Mouse (Mus musculus) forebrain, embryonic 12.5 days (tissue): ENCODE measurements at regions not wholly inside any gene's neighbourhood (a gene's known extent, or its start where the extent isn't known, plus 50 kb on each side); places are given as distances from the start of the nearest gene placed in this dataset.

ENCODE experiments used
- ATAC-seq: fragments of 200-750 bp; cut with Nextera tagmentation; 2 replicates; pipeline ENCODE4 v1.8.0; 2017; ENCODE audit warnings: moderate TSS enrichment; ENCODE audit not compliant: low FRiP score
- H3K27ac ChIP-seq: fragments of 300-500 bp; sonication (generic); 2 replicates; pipeline ENCODE4 v1.5.1; 2016; ENCODE audit warnings: mild to moderate bottlenecking
- H3K27me3 ChIP-seq: fragments of 300-500 bp; sonication (generic); 2 replicates; pipeline ENCODE4 v1.6.1; 2016; ENCODE audit warnings: mild to moderate bottlenecking
- H3K36me3 ChIP-seq: fragments of 300-500 bp; sonication (generic); replicated peaks from 2 replicates; pipeline ENCODE4 v1.6.1; 2016; ENCODE audit warnings: mild to moderate bottlenecking
- H3K4me1 ChIP-seq: fragments of 300-500 bp; sonication (generic); 2 replicates; pipeline ENCODE4 v1.6.1; 2016
- H3K4me2 ChIP-seq: fragments of 300-500 bp; sonication (generic); 2 replicates; pipeline ENCODE4 v1.6.1; 2016; ENCODE audit warnings: mild to moderate bottlenecking, moderate library complexity
- H3K4me3 ChIP-seq: fragments of 300-500 bp; sonication (generic); replicated peaks from 2 replicates; pipeline ENCODE4 v1.5.1; 2016; ENCODE audit warnings: mild to moderate bottlenecking
- H3K9ac ChIP-seq: fragments of 300-500 bp; sonication (generic); 2 replicates; pipeline ENCODE4 v1.6.1; 2016; ENCODE audit warnings: mild to moderate bottlenecking
- H3K9me3 ChIP-seq: fragments of 300-500 bp; sonication (generic); 2 replicates; pipeline ENCODE4 v1.6.1; 2016
- WGBS: fragments of 180-500 bp; shearing (Covaris S2); methylation state at CpG from one replicate; pipeline ENCODE4 v1.1.7; 2016; 5-methylcytosine and 5-hydroxymethylcytosine counted together

DNA sequence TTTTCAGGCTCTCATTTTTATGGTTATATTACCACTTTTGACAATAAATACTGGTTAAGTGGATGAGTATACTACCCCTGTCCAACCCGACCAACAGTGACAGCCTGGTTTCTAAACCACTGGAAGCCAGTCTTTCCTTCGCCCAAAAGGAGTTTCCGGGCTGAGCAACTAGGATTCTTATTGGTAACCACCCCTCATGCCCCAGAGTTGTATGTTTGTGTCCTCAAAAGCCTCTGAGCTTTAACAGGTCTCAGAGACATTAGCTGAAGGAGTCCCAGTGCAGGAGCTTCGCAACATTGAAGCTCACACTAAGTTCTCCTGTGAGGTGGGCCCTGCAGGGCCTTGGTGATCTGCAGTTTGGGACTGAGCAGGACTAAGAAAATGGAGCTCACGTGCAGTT, 92.6 kb upstream of the Pthlh start:
- no peaks in the 10 kb centered on the region for H3K9me3 ChIP-seq
- ATAC-seq, result no peak
- no peak overlapping the region for H3K9ac ChIP-seq
- H3K27ac ChIP-seq, result no peak overlapping the region
- no peaks in the 10 kb centered on the region for H3K27me3 ChIP-seq
- H3K36me3 ChIP-seq, result no peaks in the 10 kb centered on the region
- H3K4me1 ChIP-seq, result no peaks in the 10 kb centered on the region
- 87% methylated on average over 5 of the region's 5 CpGs for WGBS
- H3K4me3 ChIP-seq, result no peak overlapping the region
- no peak overlapping the region for H3K4me2 ChIP-seq

DNA sequence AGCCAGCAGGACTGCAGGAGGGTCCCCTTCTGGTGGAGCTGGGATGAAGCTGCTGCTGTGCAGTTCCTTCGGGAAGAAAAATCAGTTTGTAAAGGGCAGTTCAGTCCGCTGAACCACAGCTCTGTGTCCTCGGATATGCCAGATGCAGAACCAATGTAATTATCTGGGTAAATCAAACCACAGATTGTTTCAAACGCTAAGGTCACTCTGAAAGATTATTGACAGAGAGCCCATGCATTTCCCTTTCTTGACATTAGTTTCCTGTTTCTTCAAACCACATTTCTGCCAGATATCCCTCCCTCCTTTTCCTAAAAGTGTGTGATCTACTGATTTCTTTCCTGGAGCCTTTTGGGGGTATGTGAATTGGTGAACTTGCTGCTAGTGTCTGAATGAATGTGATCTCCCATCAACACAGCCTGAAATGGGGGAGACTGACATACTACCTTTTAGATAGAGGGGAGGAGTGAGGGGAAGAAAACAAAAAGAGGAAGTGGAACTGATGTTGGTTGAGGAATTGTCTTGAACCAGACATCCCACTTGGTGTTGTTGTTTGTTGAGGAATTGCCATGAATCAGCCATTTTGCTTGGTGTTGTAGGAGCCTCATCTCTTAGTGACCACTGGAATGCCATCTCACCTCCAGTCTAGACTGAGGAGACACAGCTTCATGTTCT, 85.7 kb upstream of the Pthlh start:
- Histone ChIP-seq H3K27ac (no peak overlapping the region), H3K4me2 (no peak overlapping the region), H3K4me3 (no peak overlapping the region), H3K4me1 (no peaks in the 10 kb centered on the region), H3K27me3 (no peaks in the 10 kb centered on the region), H3K9me3 (no peaks in the 10 kb centered on the region), H3K9ac (no peak overlapping the region), H3K36me3 (no peaks in the 10 kb centered on the region)
- WGBS, result 69% methylated on average over 4 of the region's 4 CpGs
- ATAC-seq, result no peak

GRCm38 (mm10) chr6:147348621-147349020, 84.6 kb upstream of the Pthlh start:
- no peaks in the 10 kb centered on the region for H3K9me3 ChIP-seq
- 73% methylated on average over 3 of the region's 3 CpGs for WGBS
- no peaks in the 10 kb centered on the region for H3K4me1 ChIP-seq
- no peak overlapping the region for H3K27ac ChIP-seq
- no peak overlapping the region for H3K4me3 ChIP-seq
- H3K27me3 ChIP-seq, result no peaks in the 10 kb centered on the region
- H3K4me2 ChIP-seq, result no peak overlapping the region
- H3K9ac ChIP-seq, result no peak overlapping the region
- ATAC-seq, result no peak
- H3K36me3 ChIP-seq, result no peaks in the 10 kb centered on the region

- Histone ChIP-seq H3K27me3 (no peaks in the 10 kb centered on the region), H3K4me3 (no peak overlapping the region), H3K4me1 (no peaks in the 10 kb centered on the region), H3K36me3 (no peaks in the 10 kb centered on the region), H3K4me2 (no peak overlapping the region), H3K9ac (no peak overlapping the region), H3K9me3 (no peaks in the 10 kb centered on the region), H3K27ac (no peak overlapping the region)
- WGBS, result 66% methylated on average over 1 of the region's 1 CpGs
- no peak for ATAC-seq
Measured at GRCm38 (mm10) chr6:147341042-147341441, 77.1 kb upstream of the Pthlh start.

DNA sequence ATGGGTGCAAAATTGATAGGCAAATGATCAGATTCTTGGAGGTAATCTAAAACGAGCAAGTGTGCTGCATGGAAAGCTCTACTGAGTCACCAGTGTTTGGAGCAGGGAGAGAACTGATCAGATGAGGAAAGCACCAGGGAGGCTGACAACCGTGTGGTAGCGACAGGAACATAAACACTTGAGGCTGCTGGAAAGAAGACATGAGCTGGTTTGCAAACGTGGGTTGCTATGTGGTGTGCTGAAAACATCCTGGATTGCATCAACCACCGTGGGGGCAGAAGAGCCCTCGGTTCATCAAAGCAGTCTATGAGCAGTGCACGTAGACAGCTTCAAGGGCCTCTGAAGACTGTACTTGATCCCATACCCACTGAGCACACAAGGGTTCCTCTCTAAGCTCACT, 69.0 kb upstream of the Pthlh start:
- H3K27ac ChIP-seq, result no peak overlapping the region
- ATAC-seq, result no peak
- no peak overlapping the region for H3K9ac ChIP-seq
- H3K27me3 ChIP-seq, result no peaks in the 10 kb centered on the region
- no peaks in the 10 kb centered on the region for H3K4me1 ChIP-seq
- H3K4me3 ChIP-seq, result no peak overlapping the region
- 85% methylated on average over 7 of the region's 7 CpGs for WGBS
- no peaks in the 10 kb centered on the region for H3K36me3 ChIP-seq
- no peak overlapping the region for H3K4me2 ChIP-seq
- no peaks in the 10 kb centered on the region for H3K9me3 ChIP-seq

GRCm38 (mm10) chr6:147329201-147329600, 65.2 kb upstream of the Pthlh start:
- Histone ChIP-seq H3K36me3 (no peaks in the 10 kb centered on the region), H3K4me3 (no peak overlapping the region), H3K4me2 (no peak overlapping the region), H3K27me3 (no peaks in the 10 kb centered on the region), H3K9ac (no peak overlapping the region), H3K9me3 (no peaks in the 10 kb centered on the region), H3K4me1 (no peaks in the 10 kb centered on the region), H3K27ac (no peak overlapping the region)
- 73% methylated on average over 5 of the region's 5 CpGs for WGBS
- no peak for ATAC-seq

DNA sequence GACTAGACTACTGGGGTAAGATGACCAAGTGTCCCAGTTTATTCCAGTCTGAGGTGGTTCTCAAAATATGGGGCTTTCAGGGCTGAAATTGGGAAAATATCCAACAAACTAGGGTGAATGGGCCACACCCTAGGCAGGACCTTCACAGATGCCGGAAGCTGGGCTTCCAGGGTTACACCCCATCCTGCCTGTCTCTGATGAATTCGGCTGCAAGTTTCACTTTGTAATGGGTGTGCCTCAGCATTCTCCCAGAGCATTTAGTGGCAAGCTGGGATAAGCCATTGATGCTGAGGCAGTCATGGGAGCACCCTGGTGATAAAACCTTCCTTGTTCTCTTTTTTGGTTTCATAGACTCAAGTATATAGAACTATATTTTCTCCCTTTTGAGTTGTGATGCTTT, 60.4 kb upstream of the Pthlh start:
- no peak overlapping the region for H3K4me3 ChIP-seq
- no peak for ATAC-seq
- H3K27me3 ChIP-seq, result no peaks in the 10 kb centered on the region
- no peaks in the 10 kb centered on the region for H3K9me3 ChIP-seq
- no peak overlapping the region for H3K27ac ChIP-seq
- WGBS, result 85% methylated on average over 2 of the region's 2 CpGs
- no peak overlapping the region for H3K9ac ChIP-seq
- H3K36me3 ChIP-seq, result no peaks in the 10 kb centered on the region
- no peak overlapping the region for H3K4me2 ChIP-seq
- no peaks in the 10 kb centered on the region for H3K4me1 ChIP-seq

- Histone ChIP-seq H3K36me3 (no peaks in the 10 kb centered on the region), H3K9me3 (no peaks in the 10 kb centered on the region), H3K9ac (no peak overlapping the region), H3K27me3 (no peaks in the 10 kb centered on the region), H3K4me2 (no peak overlapping the region), H3K4me1 (no peaks in the 10 kb centered on the region), H3K27ac (no peak overlapping the region), H3K4me3 (no peak overlapping the region)
- 90% methylated on average over 2 of the region's 2 CpGs for WGBS
- ATAC-seq, result no peak
Measured at GRCm38 (mm10) chr6:147318106-147318505, 54.1 kb upstream of the Pthlh start.

DNA sequence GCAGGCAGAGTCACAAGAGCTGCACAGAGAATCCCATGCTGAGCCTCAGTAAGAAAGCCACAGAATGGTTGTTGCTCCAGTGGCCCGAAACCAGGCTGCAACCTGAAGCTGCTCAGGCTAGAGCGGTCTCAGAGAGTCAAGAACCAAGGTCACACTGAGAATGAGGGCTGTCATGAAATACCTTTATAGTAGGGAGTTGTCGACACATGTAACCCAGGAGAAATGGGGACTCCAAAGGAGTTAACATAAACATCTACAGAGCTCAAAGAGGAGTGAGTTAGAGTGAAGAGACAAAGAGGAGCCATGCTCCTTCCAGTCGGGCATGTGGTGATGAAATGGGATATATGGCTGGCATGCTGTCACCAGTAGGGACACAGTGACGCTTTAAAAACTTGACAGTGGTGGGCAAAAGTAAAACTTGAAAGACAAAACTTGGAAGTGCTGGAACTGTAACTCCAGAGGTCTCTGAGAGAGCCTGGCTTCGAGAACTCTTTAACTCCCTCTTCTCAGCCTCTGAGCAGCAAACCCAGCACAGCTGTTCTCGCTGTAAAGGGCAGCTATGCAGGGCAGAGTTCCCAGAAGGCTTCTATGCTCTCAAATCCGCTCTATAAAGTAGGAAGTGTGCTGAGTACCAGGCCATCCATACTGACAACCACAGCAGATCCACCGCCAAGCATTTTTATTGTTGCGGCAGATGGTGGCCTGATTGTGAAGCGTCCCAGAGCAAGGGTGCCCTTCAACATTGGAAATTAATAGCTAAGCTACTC, 52.9 kb upstream of the Pthlh start:
- H3K27ac ChIP-seq, result no peak overlapping the region

GRCm38 (mm10) chr6:147316140-147316539, 52.2 kb upstream of the Pthlh start:
- H3K4me1 ChIP-seq, result no peaks in the 10 kb centered on the region
- H3K36me3 ChIP-seq, result no peaks in the 10 kb centered on the region
- H3K9me3 ChIP-seq, result no peaks in the 10 kb centered on the region
- no peak overlapping the region for H3K27ac ChIP-seq
- H3K4me3 ChIP-seq, result no peak overlapping the region
- WGBS, result 82% methylated on average over 3 of the region's 3 CpGs
- no peak overlapping the region for H3K9ac ChIP-seq
- ATAC-seq, result no peak
- H3K4me2 ChIP-seq, result no peak overlapping the region
- H3K27me3 ChIP-seq, result no peaks in the 10 kb centered on the region

More for the DNA sequence above, 52.9 kb upstream of the Pthlh start:
- Histone ChIP-seq H3K27me3 (no peaks in the 10 kb centered on the region), H3K9ac (no peak overlapping the region), H3K4me3 (no peak overlapping the region), H3K4me2 (no peak overlapping the region), H3K4me1 (no peaks in the 10 kb centered on the region), H3K36me3 (no peaks in the 10 kb centered on the region), H3K9me3 (no peaks in the 10 kb centered on the region)
- no peak for ATAC-seq
- WGBS, result 86% methylated on average over 11 of the region's 11 CpGs

- Histone ChIP-seq H3K36me3 (no peaks in the 10 kb centered on the region), H3K27me3 (no peaks in the 10 kb centered on the region), H3K27ac (no peak overlapping the region), H3K4me1 (no peaks in the 10 kb centered on the region), H3K9ac (no peak overlapping the region), H3K9me3 (no peaks in the 10 kb centered on the region), H3K4me3 (no peak overlapping the region), H3K4me2 (no peak overlapping the region)
- WGBS, result 84% methylated on average over 5 of the region's 5 CpGs
- ATAC-seq, result no peak
Measured at GRCm38 (mm10) chr6:147315207-147315606, 51.2 kb upstream of the Pthlh start.
